Mouse (Mus musculus) heart, postnatal 4 days (tissue): Measurements from ENCODE around the gene Fabp3. TPM values are rescaled to one million over a fixed set of nuclear protein-coding genes. Genes with fewer than 3 reads are reported as not detected.

Source experiments
- DNase-seq: peaks from one replicate; pipeline ENCODE4 v3.0.0; 2021
- total RNA-seq, 2 experiments: library from RNA; stranded (reverse); gene quantifications; 2 replicates each; pipeline ENCODE4 v1.2.3; 2021

Fabp3 gene
- total RNA-seq, 2 experiments from 2014 or later: 6,197 to 6,868 TPM

DNA sequence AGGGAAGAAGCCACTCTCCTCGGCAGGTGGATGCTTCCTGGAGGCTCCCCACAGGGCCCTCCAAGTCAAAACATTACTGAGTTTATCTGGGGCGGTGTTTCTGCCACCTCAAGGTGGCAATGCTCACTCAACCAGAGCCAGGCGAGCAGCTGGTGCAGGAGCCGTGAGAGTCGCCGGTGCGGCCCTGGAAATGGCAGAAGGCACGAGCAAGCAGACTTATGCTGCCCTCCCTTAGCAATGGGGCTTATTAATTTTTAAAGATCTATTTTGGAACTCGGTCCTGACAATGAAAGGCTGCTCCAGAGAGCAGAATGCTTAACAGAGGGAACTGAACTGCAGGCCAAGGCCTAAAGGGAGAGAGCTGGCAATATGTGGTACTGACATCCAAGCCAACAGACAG, 19.0 kb downstream of the Fabp3 start:
- DNase-seq: no peak

DNA sequence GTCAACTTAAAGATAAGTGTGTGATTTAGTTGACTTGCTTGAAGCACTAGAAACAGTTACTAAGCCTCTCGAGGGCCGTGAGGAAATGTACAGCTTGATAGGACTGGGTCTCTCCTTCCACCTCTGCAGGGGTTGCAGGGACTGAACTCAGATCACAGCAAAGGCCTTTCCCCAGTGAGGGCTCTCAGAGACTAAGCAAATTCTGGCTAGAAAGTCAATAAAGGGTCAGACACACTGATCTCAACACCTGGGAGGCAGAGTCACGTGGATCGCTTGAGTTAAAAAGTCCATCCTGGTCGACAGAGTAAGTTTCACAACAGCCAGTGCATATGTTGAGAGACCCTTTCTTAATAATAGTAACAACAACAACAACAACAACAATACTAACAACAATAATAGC, 27.5 kb downstream of the Fabp3 start:
- DNase-seq: no peak

DNA sequence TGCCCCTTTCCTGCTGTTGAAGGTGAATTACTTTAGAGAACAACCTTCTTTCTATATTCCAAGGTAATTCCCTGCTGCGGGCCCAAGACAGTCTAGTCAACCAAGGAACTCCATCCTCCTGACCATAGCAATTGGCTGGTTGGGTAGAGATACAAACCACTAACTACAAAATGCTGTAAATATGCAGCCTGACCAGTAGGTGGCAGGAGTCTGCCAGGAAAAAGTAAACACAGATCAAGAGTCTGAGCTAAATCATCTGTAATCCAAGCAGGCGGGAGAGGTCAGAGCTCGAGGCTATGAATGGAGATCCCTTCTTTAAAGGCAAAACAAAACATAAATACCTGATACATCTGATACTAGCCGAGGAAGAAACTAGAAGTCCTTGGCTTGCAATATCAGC, 33.3 kb downstream of the Fabp3 start:
- DNase-seq: peak; percentile 70

DNA sequence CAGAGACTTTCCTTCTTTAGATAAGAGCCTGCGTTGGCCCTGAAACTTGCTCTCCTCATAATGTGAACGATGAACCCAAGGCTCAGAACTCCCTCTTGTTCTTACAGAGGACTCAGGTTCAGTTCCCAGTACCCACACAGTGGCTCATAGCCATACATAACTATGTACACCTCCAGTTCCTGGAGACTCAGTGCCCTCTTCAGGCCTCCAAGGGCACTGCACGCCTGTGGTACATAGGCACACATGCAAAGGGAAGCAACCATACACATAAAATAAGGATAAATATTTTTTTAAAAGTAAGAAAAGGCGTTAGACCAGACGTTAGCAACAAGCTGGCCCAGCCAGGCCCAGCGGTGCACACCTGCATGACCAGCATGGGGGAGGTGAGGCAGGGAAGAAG, 41.3 kb downstream of the Fabp3 start:
- no peak for DNase-seq

DNA sequence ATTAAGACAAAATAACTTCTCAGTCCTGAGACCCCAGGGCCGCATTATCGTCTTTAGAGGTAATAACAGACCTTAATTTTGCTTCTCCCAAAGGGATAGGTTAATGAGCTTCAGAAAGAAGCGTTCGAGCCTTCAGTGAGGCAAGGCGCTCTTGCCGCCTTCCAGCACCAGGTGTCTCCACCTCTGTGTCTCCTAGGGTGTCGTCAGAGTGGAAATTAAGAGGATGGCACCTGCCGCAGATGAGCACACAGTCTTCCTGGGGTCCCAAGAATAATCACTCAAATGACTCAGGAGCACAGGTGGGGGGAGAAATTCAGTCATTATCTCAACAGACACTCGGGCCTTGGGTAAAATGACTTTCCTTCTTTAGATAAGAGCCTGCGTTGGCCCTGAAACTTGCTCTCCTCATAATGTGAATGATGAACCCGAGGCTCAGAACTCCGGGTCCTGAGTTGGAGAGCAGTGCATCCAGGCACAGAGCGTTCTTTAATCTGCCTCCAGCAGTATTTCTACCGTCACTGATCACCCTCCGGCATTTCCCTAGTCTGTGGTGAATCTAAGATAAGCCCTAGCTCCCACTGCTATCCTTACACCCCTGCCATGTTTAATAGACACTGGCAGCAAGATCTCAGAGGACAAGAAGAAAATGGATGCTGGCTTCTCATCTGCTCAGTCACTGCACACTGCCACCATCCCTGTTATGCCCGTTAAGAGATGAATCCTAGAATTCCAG, 42.5 kb downstream of the Fabp3 start:
- no peak for DNase-seq

DNA sequence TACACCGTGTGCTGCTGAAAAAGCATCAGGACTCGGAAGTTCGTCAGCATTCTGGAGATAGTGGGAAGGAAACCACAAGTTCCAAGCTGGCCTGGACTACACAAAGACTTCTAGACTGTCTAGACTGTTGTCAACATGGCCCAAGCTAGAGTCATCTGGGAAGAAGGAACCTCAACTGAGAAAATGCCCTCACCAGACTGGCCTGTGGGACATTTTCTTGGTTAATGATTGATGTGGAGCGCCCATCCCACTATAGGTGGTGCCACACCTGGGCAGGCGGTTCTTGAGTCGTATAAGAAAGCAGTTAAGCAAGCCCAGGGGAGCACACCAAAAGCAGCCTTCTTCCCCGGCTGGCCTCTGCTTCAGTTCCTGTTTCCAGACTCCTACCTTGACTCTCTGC, 44.2 kb downstream of the Fabp3 start:
- no peak for DNase-seq

DNA sequence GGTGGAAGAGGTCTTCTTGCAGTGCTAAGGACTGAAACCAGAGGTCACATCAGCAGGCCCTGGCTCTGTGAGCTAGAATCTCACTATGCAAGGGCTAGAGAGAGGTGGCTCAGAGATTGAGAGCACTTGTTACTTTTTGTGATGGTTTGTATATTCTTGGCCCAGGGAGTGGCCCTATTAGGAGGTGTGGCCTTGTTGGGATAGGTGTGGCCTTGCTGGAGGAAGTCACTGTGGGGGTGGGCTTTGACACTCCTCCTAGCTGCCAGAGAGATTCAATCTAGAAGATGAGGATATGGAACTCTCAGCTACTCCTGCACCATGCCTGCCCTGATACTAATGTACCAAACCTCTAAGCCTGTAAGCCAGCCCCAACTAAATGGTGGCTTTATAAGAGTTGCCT, 49.6 kb downstream of the Fabp3 start:
- no peak for DNase-seq

DNA sequence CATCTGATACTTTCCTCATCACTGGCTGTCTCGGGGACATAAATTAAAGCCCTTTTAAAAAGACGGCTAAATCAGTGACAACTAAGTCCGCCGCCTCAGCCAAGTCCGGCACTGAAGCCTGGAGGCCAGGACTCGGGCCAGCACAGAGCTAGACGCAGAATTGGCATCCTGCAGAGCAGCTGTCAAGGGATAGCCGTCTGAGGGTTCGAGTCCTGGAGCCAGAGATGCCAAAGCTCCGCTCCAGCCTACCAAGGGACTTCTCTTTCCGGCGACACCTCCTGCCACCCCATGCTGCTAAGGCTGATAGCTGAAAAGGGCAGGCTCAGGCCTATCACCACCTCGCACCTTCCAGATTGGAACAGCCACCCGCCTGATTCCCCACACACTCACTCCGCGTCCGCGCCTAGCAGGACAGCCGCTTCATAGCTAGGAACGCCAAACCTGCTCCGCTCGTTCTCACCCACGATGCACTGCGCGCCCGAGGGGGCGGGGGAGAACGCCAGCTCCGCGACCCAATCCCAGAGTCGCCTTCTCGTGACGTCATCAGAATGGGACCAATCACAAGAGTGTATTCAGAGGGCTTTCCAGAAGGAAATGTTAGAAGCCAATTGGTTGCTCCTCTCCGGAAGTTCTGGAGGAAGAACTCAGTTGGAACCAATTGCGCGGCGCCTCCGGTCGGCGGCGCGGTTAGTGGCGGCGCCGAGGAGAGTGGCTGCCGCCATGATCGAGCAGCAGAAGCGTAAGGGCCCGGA, 51.3 kb downstream of the Fabp3 start, which contains the start of the genes Zcchc17 and Snrnp40:
Zcchc17 (minus strand) TSS at position 458 of the 752 bp plus-strand sequence.
Snrnp40 (plus strand) TSS at position 647 of the 752 bp plus-strand sequence.
- peak; percentile 99 for DNase-seq

DNA sequence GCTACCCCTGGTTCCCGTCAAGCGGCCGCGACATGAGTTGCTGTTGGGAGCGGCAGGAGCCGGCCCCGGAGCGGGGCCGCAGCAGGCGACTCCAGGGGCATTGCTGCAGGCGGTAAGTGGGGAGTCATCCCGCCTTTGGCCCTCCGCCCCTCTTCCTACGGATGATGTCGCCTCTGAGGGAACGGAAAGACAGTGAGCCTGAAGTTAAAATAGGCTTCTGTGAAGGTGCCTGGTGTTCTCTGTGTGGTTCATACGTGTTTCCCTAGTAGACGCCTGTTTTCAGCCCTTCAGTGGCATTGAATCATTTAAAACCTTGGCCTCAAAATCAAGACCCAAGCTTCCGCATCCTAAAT, 51.8 kb downstream of the Fabp3 start:
- no peak for DNase-seq

Other genes starting within 250 kb of the Fabp3 start
- gene Pef1, start 206.0 kb upstream of the Fabp3 start, total RNA-seq: 10 to 100 TPM; 40.5 to 42.1 TPM
- not detected for gene Hcrtr1, start 169.2 kb upstream of the Fabp3 start, total RNA-seq
- 10 to 100 TPM; 68.9 to 69.4 TPM for gene Tinagl1, start 133.5 kb upstream of the Fabp3 start, total RNA-seq
- not detected for gene Gm853, start 86.2 kb upstream of the Fabp3 start, total RNA-seq
- gene Serinc2, start 29.4 kb upstream of the Fabp3 start, total RNA-seq: 1 to 10 TPM; 2.7 to 3.8 TPM
- under 1 TPM; 0.59 to 0.60 TPM for gene Gm10570, start 79 bp downstream of the Fabp3 start, total RNA-seq
- 10 to 100 TPM; 23.1 to 24.3 TPM for gene Zcchc17, start 51.3 kb downstream of the Fabp3 start, total RNA-seq
- gene Snrnp40, start 51.5 kb downstream of the Fabp3 start, total RNA-seq: 10 to 100 TPM; 39.0 to 40.0 TPM